Mouse (Mus musculus) neural tube, embryonic 14.5 days (tissue): ENCODE measurements around the gene Gm10487. TPM values are rescaled to one million over a fixed set of nuclear protein-coding genes. Genes with fewer than 3 reads are reported as not detected.
"Not testable (repeated sequence)": the region's sequence is repeated elsewhere in the genome, so short reads cannot be mapped to it uniquely, and the experiment has no call there.

ENCODE experiments used
- ATAC-seq: fragments of 200-750 bp; cut with Nextera tagmentation; 2 replicates; pipeline ENCODE4 v1.8.0; 2017; ENCODE audit warnings: low read depth, mild to moderate bottlenecking, moderate TSS enrichment, moderate library complexity
- H3K27ac ChIP-seq: fragments of 300-500 bp; sonication (generic); 2 replicates; pipeline ENCODE4 v1.5.1; 2014; ENCODE audit warnings: low read depth, mild to moderate bottlenecking, control low read depth, low read length, moderate library complexity, mixed read lengths
- H3K27me3 ChIP-seq: fragments of 300-500 bp; sonication (generic); 2 replicates; pipeline ENCODE4 v1.6.1; 2014; ENCODE audit warnings: low read length; ENCODE audit not compliant: control insufficient read depth, insufficient read depth
- H3K36me3 ChIP-seq: fragments of 300-500 bp; sonication (generic); 2 replicates; pipeline ENCODE4 v1.6.1; 2014; ENCODE audit warnings: low read length, mixed read lengths; ENCODE audit not compliant: control insufficient read depth, insufficient read depth
- H3K4me1 ChIP-seq: fragments of 300-500 bp; sonication (generic); 2 replicates; pipeline ENCODE4 v1.6.1; 2014; ENCODE audit warnings: low read length; ENCODE audit not compliant: control insufficient read depth, insufficient read depth
- H3K4me2 ChIP-seq: fragments of 300-500 bp; sonication (generic); 2 replicates; pipeline ENCODE4 v1.6.1; 2014; ENCODE audit warnings: mild to moderate bottlenecking, low read depth, low read length, control low read depth
- H3K4me3 ChIP-seq: fragments of 300-500 bp; sonication (generic); 2 replicates; pipeline ENCODE4 v1.5.1; 2014; ENCODE audit warnings: low read depth, low read length, control low read depth, mixed read lengths
- H3K9ac ChIP-seq: fragments of 300-500 bp; sonication (generic); replicated peaks from 2 replicates; pipeline ENCODE4 v1.6.1; 2014; ENCODE audit warnings: low read depth, mild to moderate bottlenecking, control low read depth, low read length, mixed read lengths
- H3K9me3 ChIP-seq: fragments of 300-500 bp; sonication (generic); 2 replicates; pipeline ENCODE4 v1.6.1; 2016; ENCODE audit warnings: low read length; ENCODE audit not compliant: control insufficient read depth
- WGBS: fragments of 180-500 bp; shearing (Covaris S2); extraction: QIAGEN DNeasy Blood & Tissue Kit; methylation state at CpG from one replicate; pipeline ENCODE4 v1.1.7; 2014; 5-methylcytosine and 5-hydroxymethylcytosine counted together
- polyA plus RNA-seq: library from polyadenylated mRNA; unstranded; fragments of >200 nt; fragmentation: Nextera tagmentation; extraction: Ambion mirVana; gene quantifications from 2 replicates; pipeline ENCODE4 v1.2.1, GENCODE M21; 2014

Gene Gm10487
- polyA plus RNA-seq = not detected in 2 replicates

DNA sequence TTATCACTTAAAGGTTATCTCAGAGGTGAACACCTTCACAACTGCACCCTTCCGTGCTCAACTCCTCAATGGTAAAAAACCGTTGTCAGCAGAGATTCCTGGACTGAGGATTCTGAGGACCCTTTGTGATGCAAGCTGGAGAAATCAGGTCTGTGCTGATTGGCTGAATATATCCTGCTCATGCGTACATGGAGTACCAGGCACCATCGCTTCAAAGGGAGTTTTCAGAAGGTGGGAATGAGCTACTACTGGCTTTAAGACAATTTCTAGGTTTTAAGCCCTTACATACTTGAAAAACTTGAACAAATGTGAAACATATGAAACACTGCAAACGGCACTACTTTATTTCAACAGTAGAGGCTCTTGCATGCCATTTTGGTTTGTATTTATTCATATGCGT lies at the start of gene Gm10487:
TSS of gene Gm10487 (minus strand) at position 101 of the 400 bp plus-strand sequence.
- not testable (repeated sequence) for H3K4me2 ChIP-seq, H3K27me3 ChIP-seq, H3K9me3 ChIP-seq, H3K27ac ChIP-seq, H3K36me3 ChIP-seq, H3K4me3 ChIP-seq, H3K4me1 ChIP-seq, ATAC-seq, H3K9ac ChIP-seq
- no CpG with 5 or more reads among the region's 6 CpGs for WGBS
